Mouse (Mus musculus) forebrain, embryonic 15.5 days (tissue): Measurements from ENCODE around the gene Smoc2. TPM values are rescaled to one million over a fixed set of nuclear protein-coding genes. Genes with fewer than 3 reads are reported as not detected.

ENCODE experiments used
- ATAC-seq: fragments of 200-750 bp; cut with Nextera tagmentation; replicated peaks from 2 replicates; pipeline ENCODE4 v1.8.0; 2017; ENCODE audit warnings: mild to moderate bottlenecking, moderate TSS enrichment, moderate library complexity
- H3K27ac ChIP-seq: fragments of 300-500 bp; sonication (generic); replicated peaks from 2 replicates; pipeline ENCODE4 v1.5.1; 2015; ENCODE audit warnings: mild to moderate bottlenecking, inconsistent platforms
- H3K27me3 ChIP-seq: fragments of 300-500 bp; sonication (generic); 2 replicates; pipeline ENCODE4 v1.6.1; 2015; ENCODE audit warnings: inconsistent platforms
- H3K36me3 ChIP-seq: fragments of 300-500 bp; sonication (generic); 2 replicates; pipeline ENCODE4 v1.6.1; 2015; ENCODE audit warnings: mild to moderate bottlenecking, inconsistent platforms
- H3K4me1 ChIP-seq: fragments of 300-500 bp; sonication (generic); 2 replicates; pipeline ENCODE4 v1.6.1; 2015; ENCODE audit warnings: inconsistent platforms
- H3K4me2 ChIP-seq: fragments of 300-500 bp; sonication (generic); replicated peaks from 2 replicates; pipeline ENCODE4 v1.6.1; 2015; ENCODE audit warnings: mild to moderate bottlenecking, inconsistent platforms
- H3K4me3 ChIP-seq: fragments of 300-500 bp; sonication (generic); 2 replicates; pipeline ENCODE4 v1.5.1; 2015; ENCODE audit warnings: mild to moderate bottlenecking, inconsistent platforms
- H3K9ac ChIP-seq: fragments of 300-500 bp; sonication (generic); replicated peaks from 2 replicates; pipeline ENCODE4 v1.6.1; 2015; ENCODE audit warnings: mild to moderate bottlenecking, inconsistent platforms
- H3K9me3 ChIP-seq: fragments of 300-500 bp; sonication (generic); 2 replicates; pipeline ENCODE4 v1.6.1; 2016; ENCODE audit warnings: inconsistent platforms
- WGBS: fragments of 180-500 bp; shearing (Covaris S2); methylation state at CpG from one replicate; pipeline ENCODE4 v1.1.7; 2015; ENCODE audit warnings: mixed read lengths; 5-methylcytosine and 5-hydroxymethylcytosine counted together
- polyA plus RNA-seq: library from polyadenylated mRNA; unstranded; fragments of >200 nt; fragmentation: Nextera tagmentation; extraction: Ambion mirVana; gene quantifications from 2 replicates; pipeline ENCODE4 v1.2.1, GENCODE M21; 2015

Smoc2 gene
- polyA plus RNA-seq, 1 experiment from 2014 or later, result 1.4 TPM

GRCm38 (mm10) chr17:14288015-14288616, 8.8 kb downstream of the Smoc2 start:
- Histone ChIP-seq H3K36me3 (no peaks in the 10 kb centered on the region), H3K27ac (no peak overlapping the region), H3K4me2 (no peak overlapping the region), H3K4me3 (no peak overlapping the region), H3K9ac (no peak overlapping the region), H3K27me3 (no peaks in the 10 kb centered on the region), H3K9me3 (no peaks in the 10 kb centered on the region), H3K4me1 (no peaks in the 10 kb centered on the region)
- 46% methylated on average over 7 of the region's 7 CpGs for WGBS
- ATAC-seq, result peak; percentile 84

GRCm38 (mm10) chr17:14293617-14294016, 14.3 kb downstream of the Smoc2 start:
- H3K9me3 ChIP-seq, result no peaks in the 10 kb centered on the region
- H3K36me3 ChIP-seq, result no peaks in the 10 kb centered on the region
- no peak overlapping the region for H3K27ac ChIP-seq
- no peak for ATAC-seq
- 64% methylated on average over 5 of the region's 5 CpGs for WGBS
- no peak overlapping the region for H3K4me2 ChIP-seq
- no peak overlapping the region for H3K4me3 ChIP-seq
- no peaks in the 10 kb centered on the region for H3K27me3 ChIP-seq
- no peaks in the 10 kb centered on the region for H3K4me1 ChIP-seq
- no peak overlapping the region for H3K9ac ChIP-seq

GRCm38 (mm10) chr17:14295146-14295545, 15.8 kb downstream of the Smoc2 start:
- ATAC-seq, result no peak
- 91% methylated on average over 3 of the region's 3 CpGs for WGBS

GRCm38 (mm10) chr17:14300361-14300760, 21.1 kb downstream of the Smoc2 start:
- H3K4me2 ChIP-seq, result no peak overlapping the region
- WGBS, result 91% methylated on average over 5 of the region's 5 CpGs
- H3K36me3 ChIP-seq, result no peaks in the 10 kb centered on the region
- H3K4me1 ChIP-seq, result peaks cover 3% of the 10 kb centered on the region; the same call in 1 of the 2 replicates
- 0 out of 2 replicates have a peak, but pooled peaks cover 3% of the 10 kb centered on the region for H3K9me3 ChIP-seq
- H3K9ac ChIP-seq, result no peak overlapping the region
- H3K27me3 ChIP-seq, result no peaks in the 10 kb centered on the region
- H3K4me3 ChIP-seq, result no peak overlapping the region
- no peak overlapping the region for H3K27ac ChIP-seq
- ATAC-seq, result no peak

More at GRCm38 (mm10) chr17:14295146-14295545, 15.8 kb downstream of the Smoc2 start:
- H3K9ac ChIP-seq, result no peak overlapping the region
- no peak overlapping the region for H3K4me2 ChIP-seq
- H3K36me3 ChIP-seq, result no peaks in the 10 kb centered on the region
- no peaks in the 10 kb centered on the region for H3K9me3 ChIP-seq
- no peak overlapping the region for H3K4me3 ChIP-seq
- no peaks in the 10 kb centered on the region for H3K4me1 ChIP-seq
- H3K27ac ChIP-seq, result no peak overlapping the region
- H3K27me3 ChIP-seq, result no peaks in the 10 kb centered on the region

- no peaks in the 10 kb centered on the region for H3K27me3 ChIP-seq
- no peak overlapping the region for H3K4me2 ChIP-seq
- H3K4me1 ChIP-seq, result peaks cover 3% of the 10 kb centered on the region; the same call in 1 of the 2 replicates
- ATAC-seq, result no peak
- no peaks in the 10 kb centered on the region for H3K36me3 ChIP-seq
- H3K27ac ChIP-seq, result no peak overlapping the region
- 26% methylated on average over 7 of the region's 7 CpGs for WGBS
- H3K9ac ChIP-seq, result no peak overlapping the region
- H3K9me3 ChIP-seq, result 0 out of 2 replicates have a peak, but pooled peaks cover 3% of the 10 kb centered on the region
- no peak overlapping the region for H3K4me3 ChIP-seq
Measured at GRCm38 (mm10) chr17:14301491-14302344, 22.4 kb downstream of the Smoc2 start.

GRCm38 (mm10) chr17:14302356-14302755, 23.1 kb downstream of the Smoc2 start:
- no peaks in the 10 kb centered on the region for H3K27me3 ChIP-seq
- H3K9ac ChIP-seq, result no peak overlapping the region
- 40% methylated on average over 6 of the region's 6 CpGs for WGBS
- 0 out of 2 replicates have a peak, but pooled peaks cover 3% of the 10 kb centered on the region for H3K9me3 ChIP-seq
- H3K27ac ChIP-seq, result no peak overlapping the region
- no peaks in the 10 kb centered on the region for H3K36me3 ChIP-seq
- H3K4me3 ChIP-seq, result no peak overlapping the region
- H3K4me2 ChIP-seq, result no peak overlapping the region
- peaks cover 3% of the 10 kb centered on the region; the same call in 1 of the 2 replicates for H3K4me1 ChIP-seq
- ATAC-seq, result no peak

GRCm38 (mm10) chr17:14303722-14304121, 24.4 kb downstream of the Smoc2 start:
- 96% methylated on average over 6 of the region's 6 CpGs for WGBS
- no peak for ATAC-seq
- H3K4me2 ChIP-seq, result no peak overlapping the region
- 0 out of 2 replicates have a peak, but pooled peaks cover 3% of the 10 kb centered on the region for H3K9me3 ChIP-seq
- peaks cover 3% of the 10 kb centered on the region; the same call in 1 of the 2 replicates for H3K4me1 ChIP-seq
- no peaks in the 10 kb centered on the region for H3K36me3 ChIP-seq
- no peak overlapping the region for H3K9ac ChIP-seq
- no peak overlapping the region for H3K27ac ChIP-seq
- no peak overlapping the region for H3K4me3 ChIP-seq
- no peaks in the 10 kb centered on the region for H3K27me3 ChIP-seq

- H3K27me3 ChIP-seq, result no peaks in the 10 kb centered on the region
- no peaks in the 10 kb centered on the region for H3K4me1 ChIP-seq
- no peak overlapping the region for H3K27ac ChIP-seq
- H3K9ac ChIP-seq, result no peak overlapping the region
- H3K36me3 ChIP-seq, result no peaks in the 10 kb centered on the region
- H3K4me3 ChIP-seq, result no peak overlapping the region
- H3K9me3 ChIP-seq, result no peaks in the 10 kb centered on the region
- no peak for ATAC-seq
- WGBS, result 90% methylated on average over 3 of the region's 3 CpGs
- no peak overlapping the region for H3K4me2 ChIP-seq
Measured at GRCm38 (mm10) chr17:14309884-14310283, 30.6 kb downstream of the Smoc2 start.

GRCm38 (mm10) chr17:14312440-14312839, 33.1 kb downstream of the Smoc2 start:
- no peak for ATAC-seq
- H3K9me3 ChIP-seq, result no peaks in the 10 kb centered on the region
- H3K36me3 ChIP-seq, result no peaks in the 10 kb centered on the region
- no peak overlapping the region for H3K4me3 ChIP-seq
- no peak overlapping the region for H3K27ac ChIP-seq
- WGBS, result 78% methylated on average over 6 of the region's 6 CpGs
- no peaks in the 10 kb centered on the region for H3K4me1 ChIP-seq
- no peaks in the 10 kb centered on the region for H3K27me3 ChIP-seq
- no peak overlapping the region for H3K9ac ChIP-seq
- no peak overlapping the region for H3K4me2 ChIP-seq

- H3K4me1 ChIP-seq, result no peaks in the 10 kb centered on the region
- H3K27me3 ChIP-seq, result no peaks in the 10 kb centered on the region
- H3K4me2 ChIP-seq, result no peak overlapping the region
- H3K36me3 ChIP-seq, result no peaks in the 10 kb centered on the region
- no peak overlapping the region for H3K27ac ChIP-seq
- no peak for ATAC-seq
- WGBS, result 94% methylated on average over 1 of the region's 1 CpGs
- no peak overlapping the region for H3K9ac ChIP-seq
- H3K9me3 ChIP-seq, result no peaks in the 10 kb centered on the region
- H3K4me3 ChIP-seq, result no peak overlapping the region
Measured at GRCm38 (mm10) chr17:14314308-14314707, 35.0 kb downstream of the Smoc2 start.

- no peak overlapping the region for H3K4me2 ChIP-seq
- no peak for ATAC-seq
- H3K4me3 ChIP-seq, result no peak overlapping the region
- no peaks in the 10 kb centered on the region for H3K36me3 ChIP-seq
- H3K9me3 ChIP-seq, result no peaks in the 10 kb centered on the region
- 89% methylated on average over 7 of the region's 7 CpGs for WGBS
- no peak overlapping the region for H3K9ac ChIP-seq
- no peaks in the 10 kb centered on the region for H3K4me1 ChIP-seq
- H3K27me3 ChIP-seq, result no peaks in the 10 kb centered on the region
- H3K27ac ChIP-seq, result no peak overlapping the region
Measured at GRCm38 (mm10) chr17:14316536-14316935, 37.2 kb downstream of the Smoc2 start.

- no peak overlapping the region for H3K9ac ChIP-seq
- H3K27me3 ChIP-seq, result no peaks in the 10 kb centered on the region
- no peak for ATAC-seq
- 86% methylated on average over 4 of the region's 4 CpGs for WGBS
- no peaks in the 10 kb centered on the region for H3K36me3 ChIP-seq
- H3K4me3 ChIP-seq, result no peak overlapping the region
- no peak overlapping the region for H3K27ac ChIP-seq
- H3K9me3 ChIP-seq, result no peaks in the 10 kb centered on the region
- no peaks in the 10 kb centered on the region for H3K4me1 ChIP-seq
- no peak overlapping the region for H3K4me2 ChIP-seq
Measured at GRCm38 (mm10) chr17:14317439-14317838, 38.1 kb downstream of the Smoc2 start.
